Mouse (Mus musculus) limb, embryonic 10.5 days (tissue): Measurements from ENCODE around the gene Olfr1157. TPM values are rescaled to one million over a fixed set of nuclear protein-coding genes. Genes with fewer than 3 reads are reported as not detected.

Source experiments
- DNase-seq: peaks from one replicate; pipeline ENCODE4 v3.0.0-alpha.2; 2017; ENCODE audit warnings: low spot score
- H3K27ac ChIP-seq: fragments of 300-500 bp; sonication (generic); 2 replicates; pipeline ENCODE4 v1.5.1; 2016; ENCODE audit warnings: mild to moderate bottlenecking
- H3K27me3 ChIP-seq: fragments of 300-500 bp; sonication (generic); 2 replicates; pipeline ENCODE4 v1.6.1; 2016; ENCODE audit warnings: low read depth, mild to moderate bottlenecking; ENCODE audit not compliant: poor library complexity, severe bottlenecking
- H3K36me3 ChIP-seq: fragments of 300-500 bp; sonication (generic); 2 replicates; pipeline ENCODE4 v1.6.1; 2016; ENCODE audit warnings: mild to moderate bottlenecking, moderate library complexity
- H3K4me1 ChIP-seq: fragments of 300-500 bp; sonication (generic); 2 replicates; pipeline ENCODE4 v1.6.1; 2016
- H3K4me3 ChIP-seq: fragments of 300-500 bp; sonication (generic); 2 replicates; pipeline ENCODE4 v1.5.1; 2016; ENCODE audit warnings: mild to moderate bottlenecking, moderate library complexity
- H3K9me3 ChIP-seq: fragments of 300-500 bp; sonication (generic); replicated peaks from 2 replicates; pipeline ENCODE4 v1.6.1; 2016; ENCODE audit warnings: mild to moderate bottlenecking
- WGBS: fragments of 180-500 bp; shearing (Covaris S2); methylation state at CpG from one replicate; pipeline ENCODE4 v1.1.7; 2016; 5-methylcytosine and 5-hydroxymethylcytosine counted together
- polyA plus RNA-seq: library from polyadenylated mRNA; unstranded; fragments of >200 nt; fragmentation: Nextera tagmentation; extraction: Ambion mirVana; gene quantifications from 2 replicates; pipeline ENCODE4 v1.2.1, GENCODE M21; 2016

Olfr1157 gene
- not detected in 2 replicates for polyA plus RNA-seq

DNA sequence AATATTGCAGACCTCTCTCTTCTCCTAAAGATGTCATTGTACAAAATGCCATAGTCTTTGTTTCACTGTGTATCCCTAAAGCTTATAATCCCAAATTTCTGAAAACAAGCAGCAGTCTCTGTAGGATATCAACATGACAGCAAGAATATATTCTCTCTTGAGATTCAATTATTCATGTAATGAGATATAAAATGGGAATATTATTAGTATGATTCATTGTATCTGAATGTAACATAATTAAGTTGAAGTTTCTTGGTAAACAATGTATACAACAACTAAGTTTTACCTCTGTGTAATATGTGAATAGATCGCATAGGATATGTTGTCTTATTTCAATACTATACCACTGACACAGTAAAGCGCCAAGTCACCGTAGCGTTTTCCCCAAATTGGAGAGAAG, at the start of gene Olfr1157:
Olfr1157 (minus strand) TSS at position 101 of the 400 bp plus-strand sequence.
- Histone ChIP-seq H3K36me3 (no peaks in the 10 kb centered on the region), H3K27ac (no peak within 1 kb of the TSS), H3K4me1 (no peaks in the 10 kb centered on the region), H3K4me3 (no peak within 1 kb of the TSS), H3K27me3 (no peaks in the 10 kb centered on the region), H3K9me3 (no peaks in the 10 kb centered on the region)
- DNase-seq, result no peak
- WGBS, result 96% methylated on average over 4 of the region's 4 CpGs

- DNase-seq, result no peak
- Histone ChIP-seq H3K4me3 (no peak within 1 kb of the TSS), H3K27ac (no peak within 1 kb of the TSS), H3K4me1 (no peaks in the 10 kb centered on the region), H3K36me3 (no peaks in the 10 kb centered on the region), H3K27me3 (no peaks in the 10 kb centered on the region), H3K9me3 (no peaks in the 10 kb centered on the region)
Measured at GRCm38 (mm10) chr2:88007515-88008318, 39.6 kb upstream of the Olfr1157 start, which contains the start of gene Olfr1160. Gene Olfr1160, minus strand, starts transcription at chr2:88008268.

GRCm38 (mm10) chr2:87989813-87990212, 21.7 kb upstream of the Olfr1157 start, which contains the start of gene Olfr1158:
Gene Olfr1158, plus strand, starts transcription at chr2:87990113.
- Histone ChIP-seq H3K9me3 (no peaks in the 10 kb centered on the region), H3K4me1 (no peaks in the 10 kb centered on the region), H3K4me3 (no peak within 1 kb of the TSS), H3K27ac (no peak within 1 kb of the TSS), H3K36me3 (no peaks in the 10 kb centered on the region), H3K27me3 (no peaks in the 10 kb centered on the region)
- DNase-seq, result no peak

DNA sequence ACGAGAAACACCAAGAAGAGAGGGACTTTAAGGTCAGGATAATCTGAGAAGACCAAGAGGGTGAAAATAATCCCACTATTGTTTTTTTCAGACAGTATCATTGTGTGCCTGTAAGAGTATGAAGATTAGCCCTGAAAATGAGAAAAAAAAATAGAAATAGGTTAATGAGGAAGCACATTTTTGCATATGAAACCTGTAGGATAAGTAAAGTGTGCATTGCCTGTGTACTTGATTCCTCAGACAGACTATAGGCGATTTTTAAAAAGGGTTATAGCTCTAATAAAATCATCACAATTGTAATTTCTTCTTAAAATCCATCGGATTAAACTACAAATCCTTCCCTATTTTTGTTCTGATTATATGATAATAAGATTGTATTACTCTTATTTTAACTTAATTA, 6.5 kb upstream of the Olfr1157 start, which contains the start of gene Olfr74:
Olfr74 (minus strand) TSS at position 101 of the 400 bp plus-strand sequence.
- Histone ChIP-seq H3K4me1 (no peaks in the 10 kb centered on the region), H3K4me3 (no peak within 1 kb of the TSS), H3K27ac (no peak within 1 kb of the TSS), H3K9me3 (no peaks in the 10 kb centered on the region), H3K27me3 (no peaks in the 10 kb centered on the region), H3K36me3 (no peaks in the 10 kb centered on the region)
- no peak for DNase-seq
- 78% methylated on average over 3 of the region's 3 CpGs for WGBS

DNA sequence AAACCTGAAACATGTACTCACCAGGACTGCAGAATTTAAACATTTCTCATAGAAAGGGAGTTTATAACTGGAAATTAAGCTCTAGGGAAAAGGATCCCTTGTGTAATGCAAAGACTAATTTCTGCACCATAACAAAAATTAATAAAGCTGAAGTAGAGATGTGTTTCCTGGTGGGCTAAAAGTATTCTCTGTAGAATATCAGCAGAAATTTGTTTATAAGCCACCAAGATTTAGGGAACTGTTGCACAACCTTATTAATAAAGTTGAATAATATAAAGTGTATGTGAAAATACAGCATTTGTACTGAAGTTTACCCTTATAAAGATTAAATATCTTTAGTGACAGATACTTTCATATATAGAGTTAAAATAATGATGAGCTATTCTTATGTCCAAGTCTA, 15.1 kb downstream of the Olfr1157 start, which contains the start of gene Olfr1156:
Olfr1156 (minus strand) TSS at position 101 of the 400 bp plus-strand sequence.
- Histone ChIP-seq H3K4me3 (no peak within 1 kb of the TSS), H3K4me1 (no peaks in the 10 kb centered on the region), H3K27me3 (no peaks in the 10 kb centered on the region), H3K36me3 (no peaks in the 10 kb centered on the region), H3K27ac (no peak within 1 kb of the TSS), H3K9me3 (no peaks in the 10 kb centered on the region)
- no peak for DNase-seq

DNA sequence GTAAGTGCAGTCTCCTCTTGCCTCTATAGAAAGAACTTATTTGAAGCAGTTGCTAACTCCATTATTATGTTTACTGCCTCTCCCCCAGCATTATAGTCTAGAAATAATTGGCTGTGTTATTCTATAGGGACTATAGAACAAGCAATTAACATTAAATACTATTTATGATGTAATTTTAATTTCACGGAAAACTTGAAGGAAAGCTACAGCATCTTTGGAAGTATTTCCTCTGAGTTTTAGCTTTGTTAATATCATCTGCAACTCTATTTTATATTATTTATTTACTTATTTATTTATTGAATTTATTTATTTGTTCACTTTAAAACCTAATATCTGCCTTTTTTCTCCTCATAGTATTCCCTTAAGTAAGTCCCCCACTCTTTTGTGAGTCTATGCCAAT, 23.1 kb downstream of the Olfr1157 start, which contains the start of gene Olfr1155:
Olfr1155 (minus strand) TSS at position 101 of the 400 bp plus-strand sequence.
- Histone ChIP-seq H3K27me3 (no peaks in the 10 kb centered on the region), H3K4me1 (no peaks in the 10 kb centered on the region), H3K27ac (no peak within 1 kb of the TSS), H3K36me3 (no peaks in the 10 kb centered on the region), H3K4me3 (no peak within 1 kb of the TSS), H3K9me3 (no peaks in the 10 kb centered on the region)
- WGBS, result 97% methylated on average over 1 of the region's 1 CpGs
- no peak for DNase-seq

Other genes starting within 250 kb of the Olfr1157 start
- not detected in 2 replicates for gene Olfr1138, start 228.3 kb downstream of the Olfr1157 start, polyA plus RNA-seq
- not detected in 2 replicates for gene Olfr1140, start 224.5 kb downstream of the Olfr1157 start, polyA plus RNA-seq
- gene Olfr1141, start 214.3 kb downstream of the Olfr1157 start, polyA plus RNA-seq, result not detected in 2 replicates
- not detected in 2 replicates for gene Olfr152, start 188.8 kb downstream of the Olfr1157 start, polyA plus RNA-seq
- gene Olfr1143, start 167.7 kb downstream of the Olfr1157 start, polyA plus RNA-seq, result not detected in 2 replicates
- not detected in 2 replicates for gene Olfr1145, start 158.5 kb downstream of the Olfr1157 start, polyA plus RNA-seq
- gene Olfr1148, start 137.8 kb downstream of the Olfr1157 start, polyA plus RNA-seq, result not detected in 2 replicates
- not detected in 2 replicates for gene Olfr1150-ps1, start 124.3 kb downstream of the Olfr1157 start, polyA plus RNA-seq
- not detected in 2 replicates for gene Olfr1151, start 112.4 kb downstream of the Olfr1157 start, polyA plus RNA-seq
- gene Olfr1152, start 101.8 kb downstream of the Olfr1157 start, polyA plus RNA-seq, result 0.03 TPM in 1 of 2 replicates, not detected in the other
- gene Olfr1153, start 73.3 kb downstream of the Olfr1157 start, polyA plus RNA-seq, result not detected in 2 replicates
- not detected in 2 replicates for gene Olfr1154, start 63.1 kb downstream of the Olfr1157 start, polyA plus RNA-seq
- not detected in 2 replicates for gene Olfr1155, start 23.2 kb downstream of the Olfr1157 start, polyA plus RNA-seq
- not detected in 2 replicates for gene Olfr1156, start 15.2 kb downstream of the Olfr1157 start, polyA plus RNA-seq
- not detected in 2 replicates for gene Olfr74, start 6.4 kb upstream of the Olfr1157 start, polyA plus RNA-seq
- not detected in 2 replicates for gene Olfr1158, start 21.8 kb upstream of the Olfr1157 start, polyA plus RNA-seq
- not detected in 2 replicates for gene Olfr1160, start 40.0 kb upstream of the Olfr1157 start, polyA plus RNA-seq
- not detected in 2 replicates for gene Olfr1161, start 54.5 kb upstream of the Olfr1157 start, polyA plus RNA-seq
- 0.05 and 0.06 TPM in 2 replicates for gene Olfr73, start 69.4 kb upstream of the Olfr1157 start, polyA plus RNA-seq
- not detected in 2 replicates for gene Olfr1162, start 82.8 kb upstream of the Olfr1157 start, polyA plus RNA-seq
- gene Olfr1163, start 103.5 kb upstream of the Olfr1157 start, polyA plus RNA-seq, result not detected in 2 replicates
- not detected in 2 replicates for gene Olfr1164, start 125.7 kb upstream of the Olfr1157 start, polyA plus RNA-seq
- not detected in 2 replicates for gene Olfr1166, start 160.0 kb upstream of the Olfr1157 start, polyA plus RNA-seq
- not detected in 2 replicates for gene Olfr1167, start 186.9 kb upstream of the Olfr1157 start, polyA plus RNA-seq
- gene Olfr1168, start 213.6 kb upstream of the Olfr1157 start, polyA plus RNA-seq, result not detected in 2 replicates